Mouse (Mus musculus): ENCODE data around the gene Cryz.
"Not testable (repeated sequence)": the region's sequence is repeated elsewhere in the genome, so short reads cannot be mapped to it uniquely, and the experiment has no call there.

Gene Cryz

DNA sequence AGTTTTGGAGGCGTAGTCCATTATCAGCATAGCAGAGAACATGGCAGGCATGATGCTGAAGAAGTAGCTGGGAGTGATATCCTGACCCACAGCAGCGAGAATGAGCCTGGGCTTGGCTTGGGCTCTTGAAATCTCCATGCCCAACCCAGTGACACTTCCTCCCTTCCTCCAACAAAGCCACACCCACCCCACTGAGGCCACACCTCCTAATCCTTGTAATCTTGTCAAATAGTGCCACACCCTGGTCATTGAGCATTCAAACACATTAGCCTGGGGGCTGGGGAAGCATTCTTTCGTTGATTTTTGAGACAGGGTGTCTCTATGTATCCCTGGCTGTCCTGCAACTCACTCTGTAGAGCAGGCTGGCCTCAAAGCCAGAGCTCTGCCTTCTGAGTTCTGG, 15.4 kb downstream of the Cryz start:
- DNase-seq (ENCODE audit: low spot score in 2 of 2) = no peak

DNA sequence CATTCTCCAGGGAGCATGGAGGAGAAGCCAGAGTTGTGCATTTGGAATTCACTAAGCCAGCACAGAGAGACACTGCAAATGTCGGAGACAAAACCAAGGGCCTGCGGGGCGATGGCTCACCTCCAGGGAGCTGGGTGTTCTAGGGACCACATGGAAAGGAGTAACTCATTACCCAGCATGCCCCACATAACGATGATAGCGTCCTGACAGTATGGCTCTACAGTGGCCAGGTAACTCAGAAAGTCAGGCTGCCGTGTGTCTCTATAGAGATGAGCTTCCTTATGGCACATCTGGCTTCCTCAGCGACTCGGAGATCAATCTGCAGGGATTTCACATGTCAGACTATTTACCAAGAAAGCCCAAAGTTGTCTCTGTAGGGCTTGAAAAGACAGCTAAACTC, 18.3 kb downstream of the Cryz start:
- DNase-seq (ENCODE audit: low spot score in 2 of 2) = no peak

DNA sequence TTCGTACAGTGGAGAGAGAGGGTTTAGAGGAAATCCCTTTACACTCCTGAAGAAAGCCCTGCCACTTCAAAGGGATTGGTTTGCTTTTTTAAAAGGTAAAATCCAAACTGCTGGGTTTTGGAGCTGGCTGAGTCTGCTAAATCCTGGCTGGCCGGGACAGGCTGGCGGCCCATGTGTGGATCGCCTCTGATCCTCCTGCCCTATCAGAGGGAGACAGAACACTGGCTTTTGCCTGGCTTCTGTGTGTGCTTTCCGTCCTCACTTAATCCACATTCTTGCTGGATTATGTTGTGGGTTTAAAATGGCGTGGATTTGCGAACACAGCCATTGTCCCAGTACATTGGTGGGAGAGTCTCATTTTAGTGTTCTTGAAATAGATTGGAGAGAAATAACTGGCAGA, 18.8 kb downstream of the Cryz start:
- no peak for DNase-seq (ENCODE audit: low spot score in 2 of 2)

DNA sequence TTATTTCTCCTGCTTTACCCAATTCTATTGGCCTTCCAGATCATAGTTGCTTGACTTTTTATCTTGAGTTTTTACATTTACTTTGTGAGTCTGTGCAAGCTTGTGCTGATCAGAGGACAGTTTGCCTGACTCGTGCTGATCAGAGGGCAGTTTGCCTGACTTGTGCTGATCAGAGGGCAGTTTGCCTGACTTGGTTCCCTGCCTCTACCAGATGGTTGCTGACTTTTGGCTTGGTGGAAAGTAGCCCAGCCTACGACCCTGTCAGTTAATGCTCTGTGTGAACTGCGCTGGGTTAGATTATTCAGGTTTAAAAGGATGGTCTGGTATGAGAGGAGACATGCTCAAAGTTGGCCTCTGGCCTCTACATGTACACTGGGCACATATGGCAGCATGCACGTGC, 19.6 kb downstream of the Cryz start:
- no peak for DNase-seq (ENCODE audit: low spot score in 2 of 2)

DNA sequence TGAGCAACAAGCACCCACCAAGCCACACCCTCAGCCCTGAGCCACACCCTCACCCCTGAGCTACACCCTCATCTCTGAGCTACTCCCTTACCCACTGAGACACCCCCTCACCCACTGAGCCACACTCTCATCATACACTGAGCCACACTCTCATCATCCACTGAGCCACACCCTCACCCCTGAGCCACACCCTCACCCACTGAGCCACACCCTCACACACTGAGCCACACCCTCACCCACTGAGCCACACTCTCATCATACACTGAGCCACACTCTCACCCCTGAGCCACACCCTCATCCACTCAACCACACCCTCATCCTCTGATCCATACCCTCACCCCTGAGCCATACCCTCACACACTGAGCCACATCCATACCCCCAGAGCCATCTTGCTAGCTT, 31.8 kb downstream of the Cryz start:
- DNase-seq (ENCODE audit: low spot score in 2 of 2) = no peak

DNA sequence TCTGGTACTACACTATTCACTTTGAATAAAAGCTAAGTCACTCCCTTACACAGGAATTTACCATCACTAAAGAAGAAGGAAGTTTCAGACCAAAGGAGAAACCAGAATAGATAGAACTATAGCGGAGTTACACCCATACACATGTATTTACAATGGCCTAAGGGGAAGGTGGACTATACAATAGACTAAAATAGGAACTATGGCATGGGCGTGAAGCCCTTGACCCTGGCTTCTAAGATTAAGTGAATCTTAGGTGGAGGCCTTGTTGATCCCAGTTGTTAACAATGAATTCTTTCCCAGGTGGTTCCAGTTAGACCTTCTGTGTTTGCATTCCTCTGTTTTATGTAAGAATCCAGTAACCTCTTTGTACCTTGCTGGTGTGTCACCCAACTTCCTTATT, 34.8 kb downstream of the Cryz start:
- DNase-seq (ENCODE audit: low spot score in 2 of 2) = not testable (repeated sequence)

DNA sequence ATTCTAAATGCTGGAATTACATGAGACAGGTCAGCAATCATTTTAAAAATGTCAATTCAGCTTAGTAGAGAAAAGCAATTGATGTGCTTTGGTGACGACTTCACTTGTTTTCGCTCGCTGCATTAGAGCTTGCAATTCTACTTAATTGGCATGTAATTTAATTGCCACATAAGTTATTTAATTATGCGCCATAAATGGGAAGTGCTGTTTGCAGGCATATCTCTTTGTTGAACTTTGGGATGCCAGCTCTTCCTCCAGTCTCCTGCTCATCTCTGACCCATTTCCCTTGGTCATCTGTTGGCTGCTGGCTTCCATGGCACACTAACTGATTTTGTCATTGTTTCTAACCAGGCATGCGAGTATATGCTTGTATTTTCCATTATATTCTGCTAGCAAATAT, 36.6 kb downstream of the Cryz start:
- no peak for DNase-seq (ENCODE audit: low spot score in 2 of 2)

DNA sequence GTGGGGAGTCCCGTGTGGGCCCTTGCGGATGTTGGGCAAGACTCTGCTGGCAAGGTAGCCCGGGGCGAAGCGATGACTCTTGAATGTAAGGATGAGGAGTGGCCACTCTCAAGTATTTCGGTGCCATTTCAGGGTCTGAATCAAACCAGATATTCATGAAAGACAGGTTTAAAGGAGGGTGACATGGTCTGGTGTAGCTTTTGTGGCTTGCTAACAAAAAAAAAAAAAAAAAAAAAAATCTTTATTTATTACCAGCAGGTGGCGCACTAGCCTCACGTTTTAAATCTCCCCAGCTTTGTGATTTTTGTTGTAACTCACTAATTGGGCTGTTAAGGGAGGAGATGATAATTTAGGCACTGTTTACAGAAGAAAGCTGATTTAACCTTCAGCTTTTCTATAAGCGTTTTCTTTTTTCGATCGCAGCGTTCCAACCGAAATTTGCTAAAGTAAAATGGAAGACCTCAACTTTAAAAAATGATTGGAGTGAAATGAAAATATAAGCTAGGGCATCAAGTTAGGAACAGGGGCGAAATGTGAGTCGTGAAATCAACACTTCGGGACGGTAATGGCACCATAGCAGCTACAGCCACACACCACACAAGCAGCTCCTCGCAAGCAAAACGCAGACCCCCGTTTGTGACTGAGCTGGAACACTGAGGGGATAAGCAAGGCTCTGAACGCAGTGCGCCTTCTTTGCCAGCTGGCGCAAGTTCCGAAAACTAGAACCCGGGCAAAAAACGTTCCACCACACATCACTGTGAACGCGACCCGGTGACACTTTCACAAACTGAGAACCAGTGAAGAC, 50.3 kb downstream of the Cryz start:
- DNase-seq (ENCODE audit: low spot score in 2 of 2) = no peak

DNA sequence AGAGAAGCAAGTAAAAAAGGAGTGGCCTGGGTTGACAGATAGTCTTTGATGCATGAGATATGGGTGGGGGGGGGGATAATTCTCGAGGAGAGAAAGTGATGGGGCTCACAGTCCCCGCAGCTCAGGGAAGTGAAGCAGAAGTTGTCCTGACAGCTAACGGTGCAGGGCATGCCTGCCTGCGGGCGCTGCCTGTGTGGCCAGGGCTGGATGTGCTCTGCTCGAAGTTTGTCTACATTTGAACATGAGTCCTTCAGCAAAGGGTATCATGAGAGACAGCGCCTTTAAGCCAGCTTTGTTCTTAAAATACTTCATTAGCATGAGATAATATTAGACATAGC, 50.9 kb downstream of the Cryz start:
- DNase-seq (ENCODE audit: low spot score in 2 of 2) = no peak

DNA sequence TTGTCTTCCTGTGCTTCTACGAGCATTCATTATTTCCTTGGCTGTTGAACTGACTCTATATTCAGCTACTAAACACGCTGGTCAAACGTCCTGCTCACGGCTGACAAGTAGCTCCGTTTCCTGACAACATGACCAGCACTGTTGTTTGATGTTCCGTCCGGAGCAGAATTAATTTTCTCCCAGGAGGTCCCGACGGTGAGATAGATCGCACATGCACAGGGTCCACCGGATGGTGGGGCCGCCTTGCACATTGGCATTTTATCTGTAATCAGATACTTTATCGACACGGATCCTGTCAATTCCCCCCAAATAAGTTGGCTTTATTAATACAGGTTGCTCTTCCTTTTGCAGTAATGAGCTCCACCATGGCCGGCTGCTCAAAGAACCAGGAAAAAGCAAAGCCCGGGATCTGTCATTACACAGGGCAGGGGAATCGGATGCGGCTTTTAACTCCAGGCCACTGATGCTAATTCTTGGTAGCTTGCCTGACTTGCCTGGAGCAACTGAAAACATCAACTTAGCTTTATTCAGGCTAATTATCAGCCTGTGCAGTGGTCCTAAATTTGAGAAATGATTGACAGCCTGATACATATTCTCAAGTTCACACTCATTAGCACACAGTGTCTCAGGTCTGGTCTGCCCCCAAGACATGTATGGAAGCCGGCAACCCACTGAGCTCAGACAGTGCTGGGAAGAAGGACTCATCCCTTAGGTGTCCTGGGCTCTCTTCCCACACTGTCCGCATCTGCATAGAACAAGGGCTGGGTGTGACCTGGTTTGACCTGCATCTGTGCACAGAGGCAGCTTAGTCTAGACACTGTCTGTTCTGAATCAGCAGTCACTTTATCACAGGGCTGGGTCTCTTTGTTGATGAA, 53.1 kb downstream of the Cryz start:
- no peak for DNase-seq (ENCODE audit: low spot score in 2 of 2)

DNA sequence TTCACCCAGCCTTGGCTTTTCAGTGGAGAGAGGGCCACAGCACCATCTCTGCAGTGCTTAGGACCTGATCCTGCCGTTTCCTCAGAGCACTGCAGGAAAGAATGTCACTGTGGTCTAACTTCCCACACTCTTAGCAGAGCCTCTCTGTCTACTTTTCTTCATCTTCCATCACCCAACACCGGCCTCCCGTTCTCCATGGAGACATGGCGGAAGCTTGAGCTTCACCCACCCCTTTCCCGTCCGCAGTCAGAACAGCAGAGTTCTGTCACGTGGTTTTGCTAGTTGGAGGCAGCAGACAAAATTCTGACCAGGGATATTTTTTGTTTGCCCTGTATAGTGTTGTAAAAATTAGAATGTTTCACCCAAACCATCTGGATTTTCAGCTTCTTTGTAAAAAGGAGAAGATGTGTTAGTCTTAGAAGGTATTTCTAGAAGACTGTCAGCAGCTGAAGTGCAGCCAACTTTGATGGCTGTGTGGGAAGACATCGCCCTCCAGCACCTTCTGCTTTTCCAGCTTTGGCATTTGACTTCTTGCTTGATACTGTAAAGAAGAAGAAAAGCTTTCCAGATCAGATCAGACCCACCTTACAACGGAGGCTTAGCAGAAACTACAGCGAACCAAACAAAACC, 54.8 kb downstream of the Cryz start:
- DNase-seq (ENCODE audit: low spot score in 2 of 2) = no peak

DNA sequence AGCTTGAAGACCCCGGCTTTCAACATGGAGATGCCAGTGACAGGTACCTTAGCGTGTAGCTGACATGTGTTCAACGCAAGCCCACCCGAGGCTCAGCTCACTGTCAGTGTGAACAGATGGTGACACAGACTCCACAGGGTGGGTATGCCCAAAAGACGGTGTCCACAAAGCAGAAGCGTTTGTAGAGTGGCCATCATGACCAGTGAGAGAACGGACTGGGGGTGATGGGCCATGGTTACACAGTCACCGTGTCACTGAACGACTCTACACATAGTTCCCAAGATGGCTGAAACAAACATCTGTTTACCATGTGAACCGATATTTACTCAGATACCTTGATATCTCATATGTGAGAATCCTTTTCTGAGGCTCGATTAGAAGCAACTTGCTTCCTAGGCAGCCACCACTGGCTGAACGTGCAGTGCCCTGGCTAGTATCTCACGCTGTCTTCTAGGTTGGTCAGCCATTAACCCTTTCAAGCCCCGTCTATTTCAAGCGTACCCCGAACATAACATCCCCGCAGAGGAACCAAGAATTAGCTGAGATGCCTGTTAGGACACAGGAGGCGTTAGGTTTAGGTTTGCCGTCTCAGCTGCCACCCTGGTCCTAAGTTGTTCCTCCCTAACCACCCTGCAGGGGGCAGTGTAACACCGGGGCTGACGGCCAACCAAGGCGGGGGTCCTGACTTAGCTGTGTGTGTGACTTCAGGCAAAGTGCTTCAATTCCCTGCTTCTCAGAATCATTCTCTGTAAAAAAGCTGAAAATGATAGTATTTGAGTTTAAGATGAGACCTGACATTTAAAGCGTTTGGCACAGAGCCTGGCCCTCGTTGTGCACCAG, 56.3 kb downstream of the Cryz start:
- peak; percentile 34 to 76 for DNase-seq (ENCODE audit: low spot score in 2 of 2)

DNA sequence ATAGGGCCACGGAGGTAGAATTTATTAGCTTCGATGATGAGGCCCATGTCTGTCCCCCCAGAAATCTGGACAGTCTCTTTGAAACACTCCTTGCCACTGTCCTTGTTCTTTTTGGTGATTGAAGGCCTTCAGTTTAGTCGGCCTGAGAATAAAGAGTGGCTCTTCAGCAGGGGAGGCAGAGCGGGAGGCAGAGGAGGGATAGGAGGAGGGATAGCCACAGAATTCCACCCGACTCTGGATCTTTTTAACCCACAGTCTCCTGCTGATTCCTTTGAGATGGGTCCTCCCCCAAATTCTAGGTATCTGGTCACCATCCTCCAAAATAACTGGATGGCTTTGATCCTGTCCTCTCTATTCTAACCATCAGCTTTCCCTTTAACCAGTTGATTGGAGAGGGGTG, 56.9 kb downstream of the Cryz start:
- no peak for DNase-seq (ENCODE audit: low spot score in 2 of 2)

DNA sequence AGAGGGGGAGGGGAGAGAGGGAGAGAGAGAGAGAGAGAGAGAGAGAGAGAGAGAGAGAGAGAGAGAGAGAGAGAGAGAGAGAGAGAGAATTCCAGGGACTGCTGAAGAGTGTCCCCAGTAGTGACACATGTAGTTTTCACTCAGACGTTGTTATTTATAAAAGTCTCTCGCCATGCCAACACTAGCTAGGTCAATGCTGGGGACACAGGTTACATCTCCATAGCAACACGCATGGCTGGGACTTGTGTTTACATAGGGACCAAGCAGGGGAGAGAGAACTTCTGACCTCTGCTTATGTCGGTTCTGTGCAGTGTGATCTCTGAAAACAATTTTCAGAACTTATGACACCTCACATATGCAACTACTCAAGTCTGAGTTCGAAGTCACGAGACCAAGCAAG, 57.8 kb downstream of the Cryz start:
- no peak for DNase-seq (ENCODE audit: low spot score in 2 of 2)

DNA sequence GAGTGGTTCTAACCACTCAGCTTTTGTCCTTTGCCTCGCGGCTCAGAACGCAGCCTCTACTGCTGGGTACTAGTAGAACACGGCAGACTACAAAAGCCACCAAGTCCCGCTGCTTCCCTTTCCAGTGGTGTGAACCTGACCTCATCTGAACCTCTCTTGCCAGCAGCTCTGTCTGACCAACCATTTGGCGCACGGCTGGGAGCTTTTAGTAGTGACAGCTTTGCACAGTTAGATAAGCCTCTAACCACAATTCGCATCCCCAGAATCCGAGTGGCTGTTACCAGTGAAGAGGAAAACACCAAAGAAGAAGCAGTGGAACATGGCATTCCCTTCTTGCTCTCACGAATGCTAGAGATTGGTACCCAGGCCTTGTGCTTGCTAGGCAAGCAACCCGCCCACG, 58.4 kb downstream of the Cryz start:
- DNase-seq (ENCODE audit: low spot score in 2 of 2) = no peak

DNA sequence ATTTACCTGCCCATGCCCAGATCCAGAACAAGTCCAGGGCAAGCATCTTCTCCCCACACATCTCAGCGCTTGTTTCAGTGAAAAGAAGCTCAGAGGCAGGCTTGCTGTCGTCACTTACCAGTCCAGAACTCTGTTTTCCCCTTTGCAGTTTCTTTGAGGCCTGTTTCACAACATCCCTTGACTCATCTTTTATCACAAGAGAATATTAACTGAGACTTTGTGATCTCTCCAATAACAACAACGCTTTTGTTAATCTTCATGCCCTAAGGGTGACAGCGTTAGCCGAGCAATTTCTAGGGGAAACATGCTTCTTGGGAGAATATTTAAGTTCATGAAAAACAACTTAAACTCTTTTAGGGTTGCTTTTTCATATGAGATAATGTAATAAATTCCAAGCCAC, 59.2 kb downstream of the Cryz start:
- no peak for DNase-seq (ENCODE audit: low spot score in 2 of 2)

DNA sequence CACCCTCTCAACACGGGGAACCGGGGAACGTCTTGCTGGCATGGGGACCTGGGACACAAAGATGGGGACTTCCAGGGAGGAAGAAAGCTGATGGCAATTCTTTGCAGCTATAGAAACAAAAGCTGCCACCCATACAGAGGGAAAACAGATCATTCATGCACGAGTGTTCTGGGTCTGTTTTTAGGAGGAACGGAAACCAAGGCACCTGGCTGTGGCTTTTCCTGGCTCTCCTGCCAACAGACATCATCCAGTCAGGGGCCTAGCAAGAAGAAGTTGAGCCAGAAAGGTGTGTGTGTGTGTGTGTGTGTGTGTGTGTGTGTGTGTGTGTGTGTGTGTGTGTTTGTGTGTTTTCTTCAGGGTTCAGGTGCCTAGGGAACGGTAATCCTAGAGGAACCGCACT, 67.0 kb downstream of the Cryz start, which contains the start of gene Erich3:
TSS of gene Erich3 (plus strand) at position 315 of the 400 bp plus-strand sequence.
- peak in 1 of 2 experiments; percentile 12 for DNase-seq (ENCODE audit: low spot score in 2 of 2)

DNA sequence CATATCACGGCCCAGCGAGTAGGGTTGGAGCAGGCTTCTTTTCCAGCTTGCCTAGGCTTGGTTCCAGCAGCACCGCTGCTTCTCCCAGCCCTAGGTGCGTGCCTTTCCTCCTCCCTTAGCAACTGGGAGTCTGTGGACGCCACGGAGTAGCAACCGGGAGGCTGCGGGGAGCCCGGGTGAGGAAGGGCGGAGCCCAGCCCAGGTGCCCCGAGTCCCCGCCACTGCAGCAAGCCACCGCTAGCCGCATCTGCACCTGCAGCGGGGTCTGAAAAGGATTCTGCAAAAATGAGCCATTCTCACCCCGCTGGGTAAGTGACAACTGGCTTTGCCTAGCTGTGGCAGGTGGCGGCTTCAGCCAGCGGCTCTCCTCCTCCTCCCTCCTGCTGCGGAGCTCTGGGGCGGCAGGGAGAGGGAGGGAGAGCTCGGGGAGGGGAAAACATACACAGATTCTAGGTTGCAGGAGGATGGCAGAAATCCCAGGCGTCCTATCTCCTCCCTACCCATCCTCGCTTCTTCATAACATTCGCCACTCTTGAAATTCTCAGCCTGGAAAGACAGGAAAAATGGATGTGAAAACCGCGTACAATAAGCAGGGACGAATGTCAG, 67.6 kb downstream of the Cryz start:
- peak; percentile 66 to 78 for DNase-seq (ENCODE audit: low spot score in 2 of 2)

DNA sequence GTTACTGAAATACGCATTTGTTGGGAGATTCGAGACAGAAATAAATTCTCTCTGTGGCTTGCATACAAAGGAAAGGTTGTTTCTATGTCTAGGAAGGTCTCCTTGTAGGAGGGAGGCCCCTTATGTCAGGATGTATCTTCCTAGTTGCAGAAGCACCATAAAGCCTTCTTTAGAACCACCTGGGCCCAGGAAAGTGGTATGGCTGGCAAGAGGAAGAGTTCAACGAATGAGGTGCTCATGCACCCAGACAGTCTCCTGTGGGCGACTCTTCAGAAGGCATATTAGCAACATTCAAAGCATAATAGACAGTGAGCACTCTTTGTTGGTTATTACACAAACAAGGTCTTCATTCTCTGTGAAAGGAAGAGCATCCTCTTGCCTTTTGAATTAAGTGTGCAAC, 68.1 kb downstream of the Cryz start:
- DNase-seq (ENCODE audit: low spot score in 2 of 2) = no peak

DNA sequence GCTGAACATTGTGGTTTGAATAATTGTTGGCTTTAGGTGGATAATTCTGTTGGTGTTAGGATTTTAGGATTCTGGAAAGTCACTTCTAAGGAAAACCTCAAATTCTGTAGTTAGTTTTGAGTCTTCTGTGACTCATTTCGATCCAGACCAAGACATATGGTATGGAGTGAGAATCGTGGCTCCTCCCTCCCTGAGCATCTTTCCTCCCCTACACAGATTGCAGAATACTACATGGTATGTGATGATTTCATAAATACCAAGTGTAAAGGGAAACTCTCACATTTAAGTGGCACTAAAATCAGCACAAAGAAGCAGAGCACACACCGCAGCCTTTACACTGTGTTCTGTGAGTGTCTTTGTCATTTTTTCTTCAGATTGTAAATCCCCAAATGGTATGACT, 72.0 kb downstream of the Cryz start:
- no peak for DNase-seq (ENCODE audit: low spot score in 2 of 2)

DNA sequence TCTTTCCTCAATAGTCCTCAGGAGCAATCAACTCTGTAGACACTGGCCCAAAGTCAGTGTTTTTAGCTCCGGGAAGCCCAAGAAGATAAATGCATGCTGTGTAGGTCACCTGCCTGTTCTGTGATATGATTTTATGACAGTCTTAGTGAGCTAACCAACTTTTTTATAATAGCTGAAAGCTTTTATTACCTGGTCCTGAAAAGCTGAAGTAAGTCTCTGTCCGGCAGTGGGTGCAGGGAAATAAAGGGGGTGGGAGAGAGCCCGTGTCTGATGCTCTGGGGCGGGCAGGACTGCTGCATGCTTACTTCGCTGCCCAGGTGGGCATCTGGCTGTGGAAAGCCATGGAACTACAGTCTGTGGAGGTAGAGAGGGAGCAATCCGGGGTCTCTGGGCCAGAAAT, 74.1 kb downstream of the Cryz start:
- DNase-seq (ENCODE audit: low spot score in 2 of 2) = no peak

Measured in thymus, postnatal 10 days (tissue).